Mouse (Mus musculus): ENCODE results near the gene Gm49486.

The Gm49486 gene

DNA sequence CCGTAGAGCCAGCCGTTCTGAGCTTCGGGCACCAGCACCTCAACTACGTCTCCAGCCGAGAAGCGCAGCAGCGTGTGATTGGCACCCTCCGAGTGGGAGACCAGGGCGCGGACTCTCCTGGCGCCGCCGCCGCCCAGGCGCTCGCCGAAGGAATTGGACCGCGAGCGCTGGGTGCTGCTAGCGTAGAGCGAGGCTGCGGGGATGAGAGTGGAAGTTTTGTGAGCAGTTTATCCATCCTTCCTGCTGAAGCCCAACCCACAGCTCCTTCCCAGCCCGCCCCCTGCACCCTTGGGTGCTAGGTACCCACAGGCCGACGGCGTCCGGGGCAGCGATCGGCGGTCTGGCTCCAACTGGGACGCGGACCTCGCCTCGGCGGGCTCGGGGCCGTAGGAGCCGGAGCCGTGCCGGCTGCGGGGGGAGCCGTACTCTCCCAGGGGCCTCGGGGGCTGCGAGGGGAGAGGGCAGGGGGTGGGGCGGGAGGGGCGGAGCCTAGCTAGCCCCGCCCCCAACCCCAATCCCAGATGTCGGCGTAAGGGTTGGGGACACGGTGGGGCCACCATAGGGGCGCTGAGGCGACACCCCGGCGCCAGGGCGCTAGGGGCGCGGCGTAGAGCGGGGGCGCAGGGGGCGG is 32.0 kb downstream of the Gm49486 start:
- in situ Hi-C loops (cut with MboI; ENCODE audit: low pct_unique_long_range_greater_than_20kb in 1 of 2, low sequenced_read_pairs in 2 of 2, unreplicated experiment in 1 of 2), result no loop called here

DNA sequence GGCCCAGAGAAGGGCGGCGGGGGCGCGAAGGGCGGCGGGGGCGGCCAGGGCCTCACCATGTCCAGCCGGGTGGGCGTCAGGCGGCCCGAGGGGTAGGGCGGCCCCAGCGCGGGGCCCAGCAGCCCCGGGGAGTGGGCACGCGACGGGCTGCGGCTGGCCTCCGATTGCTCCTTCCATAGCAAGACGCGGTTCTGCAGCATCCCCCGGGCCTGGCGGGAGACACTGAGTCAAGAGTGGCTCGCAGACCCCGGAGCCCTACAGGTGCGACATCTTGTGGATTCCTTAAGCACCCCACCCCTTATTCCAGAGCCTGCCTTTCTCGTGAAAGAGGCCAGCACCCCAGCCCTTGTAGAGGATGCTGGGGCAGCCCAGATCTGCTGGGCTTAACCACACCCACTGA is 32.6 kb downstream of the Gm49486 start:
- in situ Hi-C loops (cut with MboI; ENCODE audit: low pct_unique_long_range_greater_than_20kb in 1 of 2, low sequenced_read_pairs in 2 of 2, unreplicated experiment in 1 of 2), result no loop called here

DNA sequence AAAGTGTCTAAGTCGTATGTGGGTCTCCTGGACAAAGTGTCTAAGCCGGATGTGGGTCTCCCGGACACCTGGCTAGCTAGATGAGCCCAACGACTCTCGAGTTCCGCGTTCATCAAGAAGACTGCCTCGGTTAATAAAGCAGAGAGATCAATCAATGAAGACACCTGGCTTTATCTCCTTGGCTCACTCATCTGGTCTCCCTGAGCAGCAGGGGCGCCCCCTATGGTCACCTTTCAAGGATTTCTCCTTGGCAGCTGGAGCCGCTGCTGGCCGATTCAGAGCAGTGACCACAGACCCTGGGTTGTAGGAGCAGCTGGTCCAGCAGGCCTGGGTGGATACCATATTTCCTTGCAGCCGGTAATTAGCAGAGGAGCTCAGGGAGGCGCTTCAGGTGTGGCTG is 33.2 kb downstream of the Gm49486 start:
- in situ Hi-C loops (cut with MboI; ENCODE audit: low pct_unique_long_range_greater_than_20kb in 1 of 2, low sequenced_read_pairs in 2 of 2, unreplicated experiment in 1 of 2), result no loop called here

DNA sequence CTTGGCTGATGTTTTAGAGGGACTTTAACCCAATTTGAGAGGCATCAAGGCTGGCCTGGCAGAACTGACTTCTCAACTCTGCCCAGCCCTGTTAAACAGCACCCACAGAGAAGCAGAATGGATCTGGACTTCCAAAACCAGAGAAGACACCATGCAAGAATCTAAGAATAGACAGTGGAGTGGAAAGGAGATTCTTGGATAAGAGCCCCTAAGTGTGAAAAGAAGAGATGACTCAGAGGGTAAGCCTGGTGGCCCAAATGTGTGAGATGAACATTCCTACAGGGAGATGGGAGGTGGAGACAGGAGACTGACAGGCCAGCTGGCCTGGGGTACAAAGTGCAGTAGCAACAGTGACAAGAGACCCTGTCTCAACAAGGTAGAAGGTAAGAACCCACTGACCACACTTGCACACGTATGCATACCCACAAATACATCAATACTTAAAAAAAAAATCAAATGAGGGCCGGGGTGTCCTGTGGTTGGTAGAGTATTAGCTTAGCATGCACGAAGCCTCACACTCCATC is 33.7 kb downstream of the Gm49486 start:
- in situ Hi-C loops (cut with MboI; ENCODE audit: low pct_unique_long_range_greater_than_20kb in 1 of 2, low sequenced_read_pairs in 2 of 2, unreplicated experiment in 1 of 2), result no loop called here

DNA sequence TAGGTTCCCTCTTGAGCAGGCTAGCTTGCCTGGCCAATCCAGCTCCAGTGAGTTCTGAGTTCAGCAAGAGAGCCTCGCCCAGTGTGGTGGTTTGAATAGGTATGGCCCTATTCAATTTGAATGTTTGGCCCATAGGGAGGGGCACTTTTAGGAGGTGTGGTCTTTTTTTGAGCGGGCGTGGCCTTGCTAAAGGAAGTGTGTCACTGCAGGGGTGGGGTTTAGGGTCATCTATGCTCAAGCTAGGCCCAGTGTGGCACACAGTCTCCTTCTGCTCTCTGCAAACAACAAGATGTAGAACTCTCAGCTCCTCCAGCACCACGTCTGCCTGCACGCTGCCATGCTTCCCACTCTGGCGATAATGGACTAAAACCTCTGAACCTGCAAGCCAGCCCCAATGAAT is 34.5 kb downstream of the Gm49486 start:
- in situ Hi-C loops (cut with MboI; ENCODE audit: low pct_unique_long_range_greater_than_20kb in 1 of 2, low sequenced_read_pairs in 2 of 2, unreplicated experiment in 1 of 2), result no loop called here

DNA sequence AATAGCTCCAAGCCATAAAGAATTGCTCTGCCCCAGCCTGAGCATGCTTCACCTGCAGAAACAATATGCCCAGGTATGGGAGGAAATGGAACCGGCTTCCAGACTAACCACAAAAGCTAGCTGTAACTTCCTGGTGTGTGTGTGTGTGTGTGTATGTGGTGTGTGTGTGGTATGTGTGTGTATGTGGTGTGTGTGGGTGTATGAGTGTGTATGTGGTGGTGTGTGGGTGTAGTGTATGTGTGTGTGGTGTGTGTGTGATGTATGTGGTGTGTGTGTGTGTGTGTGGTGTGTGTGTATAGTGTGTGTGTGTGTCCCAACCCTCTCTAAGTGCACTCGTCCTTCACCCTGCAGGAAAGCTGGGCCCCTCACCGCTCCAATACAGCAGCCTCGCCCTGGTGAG is 36.2 kb downstream of the Gm49486 start:
- in situ Hi-C loops (cut with MboI; ENCODE audit: low pct_unique_long_range_greater_than_20kb in 1 of 2, low sequenced_read_pairs in 2 of 2, unreplicated experiment in 1 of 2), result no loop called here

DNA sequence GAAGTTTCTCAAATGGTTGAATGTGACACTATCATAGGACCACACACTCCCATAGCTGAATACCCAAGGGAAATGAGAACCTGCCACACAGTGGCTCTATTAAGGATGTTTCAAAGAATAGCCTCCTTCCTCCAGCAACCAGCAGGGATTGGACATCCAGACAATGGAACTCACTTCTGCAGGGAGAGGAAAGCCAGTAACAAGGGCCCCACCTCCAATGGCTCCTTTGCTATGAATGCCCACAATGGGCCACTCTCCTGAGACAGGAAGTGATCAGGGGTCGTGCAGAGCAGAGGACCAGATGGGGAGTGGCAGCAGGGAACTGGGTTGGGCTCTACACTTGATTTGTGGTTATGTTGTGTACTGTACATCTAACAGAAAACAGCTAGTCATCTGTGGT is 39.3 kb downstream of the Gm49486 start:
- in situ Hi-C loops (cut with MboI; ENCODE audit: low pct_unique_long_range_greater_than_20kb in 1 of 2, low sequenced_read_pairs in 2 of 2, unreplicated experiment in 1 of 2), result no loop called here

DNA sequence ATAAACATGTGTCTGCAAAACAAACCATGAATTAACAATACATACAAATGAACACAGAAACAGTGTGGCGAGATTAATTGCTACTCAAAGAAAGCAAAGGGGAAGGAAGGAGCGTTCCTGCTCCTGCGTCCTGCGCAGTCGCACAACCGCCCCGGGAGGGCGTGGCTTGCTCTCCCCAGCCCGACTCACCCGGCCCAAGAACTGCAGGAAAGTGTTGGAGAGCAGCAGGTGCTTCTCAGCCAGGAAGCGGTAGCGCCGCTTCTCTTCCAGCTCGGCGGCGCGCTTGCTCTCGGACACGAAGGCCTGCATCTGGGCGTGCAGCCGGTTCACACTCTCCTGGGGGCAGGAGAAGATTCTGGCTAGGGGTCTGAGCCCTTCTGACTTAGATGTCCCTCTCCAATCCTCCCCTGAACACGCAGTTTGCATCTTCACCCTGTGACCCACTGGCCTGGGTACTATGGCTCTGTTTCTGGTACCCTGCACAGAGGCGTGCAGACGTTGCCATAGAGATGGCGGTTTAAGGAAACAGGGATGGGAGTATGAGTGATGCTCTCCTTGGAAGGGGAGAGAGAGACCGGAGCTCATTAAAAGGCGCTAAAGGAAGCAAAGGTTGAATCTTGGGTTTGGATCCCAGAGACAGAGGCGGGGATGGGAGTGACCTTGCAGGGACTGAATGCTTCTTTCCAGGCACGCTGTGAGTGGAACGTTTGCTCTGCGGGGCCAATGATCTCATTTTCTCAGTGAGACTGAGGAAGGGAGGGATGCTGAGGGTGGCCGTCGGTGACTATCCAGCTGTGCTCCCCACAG is 41.3 kb downstream of the Gm49486 start:
- in situ Hi-C loops (cut with MboI; ENCODE audit: low pct_unique_long_range_greater_than_20kb in 1 of 2, low sequenced_read_pairs in 2 of 2, unreplicated experiment in 1 of 2), result no loop called here

DNA sequence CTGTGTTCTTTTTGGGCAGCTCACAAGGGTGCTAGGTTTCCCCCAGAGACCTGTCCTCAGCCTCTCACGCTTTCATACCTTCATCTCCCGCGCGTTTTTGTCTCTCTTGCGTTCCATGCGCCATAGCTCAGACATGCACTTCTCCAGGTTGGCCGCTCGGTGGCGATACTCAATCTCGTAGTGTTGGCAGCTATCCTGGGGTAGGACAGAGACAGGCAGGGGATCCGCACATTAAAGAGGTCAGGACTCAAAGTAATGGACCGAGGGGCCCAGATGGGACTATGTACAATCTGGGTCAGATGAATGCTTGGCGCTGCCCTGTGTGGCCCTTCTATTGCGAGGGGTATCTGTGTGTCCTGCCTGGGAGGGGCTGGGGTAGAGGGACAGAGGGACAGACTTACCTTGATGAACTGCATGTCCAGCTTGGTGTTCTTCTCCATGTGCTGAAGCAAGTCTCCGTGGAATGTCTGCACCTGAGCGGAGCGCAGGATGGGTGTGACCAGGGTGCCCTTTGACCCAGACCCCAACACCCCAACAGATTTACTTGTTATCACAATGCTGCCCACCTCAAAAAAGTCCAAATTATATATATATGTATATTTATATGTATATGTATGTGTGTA is 42.0 kb downstream of the Gm49486 start:
- in situ Hi-C loops (cut with MboI; ENCODE audit: low pct_unique_long_range_greater_than_20kb in 1 of 2, low sequenced_read_pairs in 2 of 2, unreplicated experiment in 1 of 2), result no loop called here

DNA sequence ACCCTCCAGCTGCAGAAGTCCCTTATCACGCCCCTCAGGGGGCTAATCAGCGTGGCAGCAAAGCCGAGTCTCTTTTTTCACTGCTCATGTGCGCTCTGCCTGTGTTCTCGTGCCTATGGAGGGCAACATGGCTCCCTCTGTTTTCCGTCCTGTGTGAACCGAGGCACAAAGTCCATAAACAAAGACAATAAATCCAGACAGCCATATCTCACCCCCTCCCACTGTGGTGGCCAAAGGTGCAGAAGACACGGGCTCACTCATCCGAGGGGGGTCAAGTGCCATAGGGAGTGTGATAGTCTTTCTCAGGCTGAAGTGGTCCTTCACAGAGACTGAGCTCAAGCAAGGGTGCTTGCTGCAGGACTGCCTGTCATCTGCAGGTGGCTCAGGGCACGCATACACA is 43.8 kb downstream of the Gm49486 start:
- in situ Hi-C loops (cut with MboI; ENCODE audit: low pct_unique_long_range_greater_than_20kb in 1 of 2, low sequenced_read_pairs in 2 of 2, unreplicated experiment in 1 of 2), result no loop called here

DNA sequence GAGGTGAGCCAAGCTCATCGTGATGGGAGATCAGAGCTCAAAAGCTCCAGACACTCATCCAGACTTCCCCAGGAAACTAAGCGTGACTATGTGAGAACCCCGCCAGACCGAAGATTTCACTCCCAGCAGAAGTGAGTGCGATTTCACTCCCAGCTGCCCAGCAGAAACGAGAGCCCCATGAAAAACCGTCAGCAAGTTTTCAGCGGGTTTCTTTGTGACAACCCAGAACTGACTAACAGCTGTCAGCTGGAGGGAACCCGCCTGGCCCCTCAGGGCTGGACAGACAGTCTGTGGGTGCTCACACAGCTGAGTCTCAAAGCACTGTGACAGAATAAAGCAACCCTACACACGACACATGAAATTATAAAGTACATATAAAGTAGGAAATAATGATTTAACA is 48.5 kb downstream of the Gm49486 start:
- in situ Hi-C loops (cut with MboI; ENCODE audit: low pct_unique_long_range_greater_than_20kb in 1 of 2, low sequenced_read_pairs in 2 of 2, unreplicated experiment in 1 of 2), result loop anchor here in 1 of 2 experiments (5.0 kb wide), 1 partner anchor 45 kb away; no protein-coding TSS in a partner anchor

DNA sequence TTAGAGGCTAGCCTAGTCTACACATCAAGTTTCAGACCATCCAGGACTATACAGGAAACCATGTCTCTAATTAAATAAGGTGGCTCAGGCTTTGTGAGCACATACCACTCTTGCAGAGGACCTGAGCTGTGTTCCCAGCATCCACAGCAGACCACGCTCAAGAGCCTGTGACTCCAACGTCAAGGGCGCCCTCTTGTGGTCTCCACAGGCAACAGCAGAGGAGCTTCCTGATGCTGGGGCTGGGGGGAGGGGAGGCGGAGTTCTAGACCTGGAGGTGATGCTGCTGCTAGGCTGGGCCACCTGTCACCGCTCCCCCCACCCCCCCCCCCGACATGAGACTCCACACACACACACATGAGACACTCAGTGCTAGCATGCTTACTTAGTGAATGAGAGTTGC is 51.0 kb downstream of the Gm49486 start:
- in situ Hi-C loops (cut with MboI; ENCODE audit: low pct_unique_long_range_greater_than_20kb in 1 of 2, low sequenced_read_pairs in 2 of 2, unreplicated experiment in 1 of 2), result no loop called here

DNA sequence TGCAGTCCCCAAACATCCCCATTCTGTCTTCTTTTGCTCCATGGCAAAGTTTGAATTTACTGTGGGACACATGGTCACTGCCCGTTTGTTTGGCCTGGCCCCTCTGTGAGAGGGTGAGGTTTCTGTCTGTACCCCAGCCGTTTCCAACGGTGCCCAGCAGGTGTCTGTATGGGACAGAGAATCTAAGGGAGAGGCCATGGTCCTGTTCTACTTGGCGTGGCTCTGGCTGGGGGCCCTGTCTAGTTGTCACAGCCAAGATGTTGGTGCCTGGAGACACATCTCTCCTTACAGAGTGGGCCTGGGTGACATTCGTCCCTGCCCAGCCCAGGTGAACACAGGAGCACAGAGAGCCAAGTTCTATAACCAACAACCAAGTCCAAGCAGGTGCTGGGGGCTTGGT is 51.7 kb downstream of the Gm49486 start:
- in situ Hi-C loops (cut with MboI; ENCODE audit: low pct_unique_long_range_greater_than_20kb in 1 of 2, low sequenced_read_pairs in 2 of 2, unreplicated experiment in 1 of 2), result no loop called here

DNA sequence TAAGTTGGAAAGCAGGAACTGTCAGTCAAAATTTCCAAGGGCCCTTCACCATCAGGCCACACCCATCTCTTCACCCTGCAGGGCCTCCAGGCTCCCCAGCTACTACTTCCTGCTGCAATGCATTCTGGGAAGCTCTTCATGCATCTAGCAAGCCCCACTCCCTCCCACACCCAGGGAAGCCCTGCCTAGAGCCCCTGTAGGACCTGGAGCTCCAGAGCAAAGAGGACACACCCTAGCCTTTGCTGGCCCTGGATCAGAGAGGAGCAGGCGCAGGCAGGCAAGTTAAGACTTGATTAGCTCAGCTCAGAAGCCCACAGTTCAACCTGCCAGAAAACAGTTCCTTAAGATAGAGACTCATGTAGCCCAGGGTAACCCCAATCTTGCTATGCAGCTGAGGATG is 52.2 kb downstream of the Gm49486 start:
- in situ Hi-C loops (cut with MboI; ENCODE audit: low pct_unique_long_range_greater_than_20kb in 1 of 2, low sequenced_read_pairs in 2 of 2, unreplicated experiment in 1 of 2), result no loop called here

DNA sequence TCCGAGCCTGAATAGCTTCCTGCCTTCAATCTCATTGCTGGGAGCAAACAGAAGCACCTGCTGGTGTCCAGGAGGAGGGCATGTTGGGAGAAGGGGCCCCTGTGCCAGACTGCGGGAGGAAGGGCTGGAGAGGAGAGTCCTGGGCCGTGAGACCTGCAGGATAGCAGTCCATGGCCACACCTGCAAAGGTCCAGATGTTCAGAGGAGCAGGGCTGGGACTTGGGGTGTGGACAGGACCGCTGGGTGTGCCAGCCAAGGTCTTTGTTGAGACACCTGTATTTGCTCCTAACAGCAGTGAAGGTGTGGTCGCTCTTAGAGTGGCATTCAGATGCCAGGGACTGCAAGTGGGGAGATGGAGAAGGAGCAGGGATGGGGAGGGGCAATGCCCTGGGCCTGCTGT is 53.2 kb downstream of the Gm49486 start:
- in situ Hi-C loops (cut with MboI; ENCODE audit: low pct_unique_long_range_greater_than_20kb in 1 of 2, low sequenced_read_pairs in 2 of 2, unreplicated experiment in 1 of 2), result no loop called here

DNA sequence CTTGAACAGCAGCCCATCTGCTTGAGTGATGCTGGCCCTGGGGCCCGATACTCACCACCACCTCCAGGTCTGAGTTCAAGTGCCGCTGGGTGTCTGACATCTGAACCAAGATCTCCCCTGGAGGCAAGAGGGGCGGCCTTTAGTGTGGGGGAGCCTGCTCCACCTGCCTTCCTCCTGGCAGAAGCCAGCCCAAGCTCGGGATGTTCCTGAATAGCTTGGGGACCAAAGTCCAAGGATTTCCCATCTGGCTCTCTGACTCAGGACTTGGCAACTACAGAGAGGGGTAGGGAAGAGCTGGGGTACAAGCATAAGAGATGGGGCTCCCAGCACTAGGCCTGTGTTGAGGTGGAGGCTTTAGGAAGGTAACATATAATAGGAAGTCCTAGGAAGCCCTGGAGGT is 54.2 kb downstream of the Gm49486 start:
- in situ Hi-C loops (cut with MboI; ENCODE audit: low pct_unique_long_range_greater_than_20kb in 1 of 2, low sequenced_read_pairs in 2 of 2, unreplicated experiment in 1 of 2), result no loop called here

DNA sequence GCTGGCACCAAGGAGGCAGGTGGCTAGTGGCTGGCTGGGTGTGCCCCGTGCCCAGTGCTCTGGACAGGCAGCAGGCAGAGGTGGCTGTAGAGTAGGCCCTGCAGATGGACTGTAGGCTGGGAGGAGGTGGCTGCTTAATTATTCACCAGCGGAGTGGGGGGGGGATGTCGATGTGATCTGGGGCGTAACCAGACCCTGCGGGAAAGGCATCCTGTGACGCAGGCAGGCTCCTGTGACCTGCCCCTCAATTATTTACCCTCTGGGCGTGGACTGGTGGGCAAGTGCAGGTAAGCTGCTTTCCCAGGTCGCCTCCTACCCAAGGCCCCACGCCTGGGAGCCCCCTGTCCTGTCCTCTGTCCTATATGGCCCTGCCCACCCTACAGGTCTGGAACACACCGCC is 56.2 kb downstream of the Gm49486 start, which contains the start of gene Baiap2l2:
Baiap2l2 (minus strand) TSS at position 139 of the 400 bp plus-strand sequence.
- in situ Hi-C loops (cut with MboI; ENCODE audit: low pct_unique_long_range_greater_than_20kb in 1 of 2, low sequenced_read_pairs in 2 of 2, unreplicated experiment in 1 of 2), result no loop called here

DNA sequence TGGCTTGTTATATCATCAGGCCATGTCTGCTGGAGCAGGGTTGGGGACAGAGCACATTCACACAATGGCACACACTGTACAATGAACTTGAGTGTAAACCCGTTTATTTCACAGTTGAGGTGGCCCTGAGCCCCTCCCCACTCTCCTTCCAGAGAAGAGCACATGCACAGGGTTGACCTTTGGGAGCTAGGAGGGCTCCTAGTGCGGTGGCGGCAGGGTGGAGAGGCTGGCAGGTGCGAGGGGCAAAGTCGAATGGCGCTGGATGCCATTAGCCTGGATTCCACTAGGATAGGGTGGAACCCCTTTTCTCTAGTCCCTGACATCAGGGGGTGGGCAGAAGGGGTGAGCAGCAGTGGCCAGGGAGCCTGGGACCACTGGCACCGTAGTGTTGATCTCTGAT is 57.0 kb downstream of the Gm49486 start:
- in situ Hi-C loops (cut with MboI; ENCODE audit: low pct_unique_long_range_greater_than_20kb in 1 of 2, low sequenced_read_pairs in 2 of 2, unreplicated experiment in 1 of 2), result no loop called here

DNA sequence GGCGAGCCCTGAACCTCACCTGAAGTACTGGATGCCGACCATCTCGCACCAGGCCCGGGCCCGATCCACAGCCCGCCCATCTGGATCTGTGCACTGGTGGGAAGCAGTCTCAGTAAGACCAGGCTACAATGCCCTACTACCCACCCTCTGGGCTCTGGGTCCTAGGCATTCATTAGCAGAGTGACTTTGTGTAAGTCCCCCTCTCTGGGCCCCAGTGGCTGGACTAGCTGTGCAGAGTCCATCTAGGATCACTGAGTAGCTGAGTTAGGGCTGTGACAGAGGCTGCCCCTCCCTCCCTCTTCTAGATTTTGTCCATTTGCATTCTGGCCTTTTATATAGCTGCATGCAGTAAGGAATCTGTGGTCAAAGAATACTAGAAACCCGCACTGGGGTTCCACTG is 57.9 kb downstream of the Gm49486 start:
- in situ Hi-C loops (cut with MboI; ENCODE audit: low pct_unique_long_range_greater_than_20kb in 1 of 2, low sequenced_read_pairs in 2 of 2, unreplicated experiment in 1 of 2), result no loop called here

Data from mouse embryonic stem cell (cell line).